Mouse (Mus musculus) hindbrain, embryonic 13.5 days (tissue): ENCODE data around the gene 1190007I07Rik. TPM values are rescaled to one million over a fixed set of nuclear protein-coding genes. Genes with fewer than 3 reads are reported as not detected.

Experiments used
- ATAC-seq: fragments of 200-750 bp; cut with Nextera tagmentation; 2 replicates; pipeline ENCODE4 v1.8.0; 2017; ENCODE audit warnings: moderate TSS enrichment; ENCODE audit not compliant: low FRiP score
- H3K27ac ChIP-seq: fragments of 300-500 bp; sonication (generic); 2 replicates; pipeline ENCODE4 v1.5.1; 2015; ENCODE audit warnings: inconsistent platforms, mild to moderate bottlenecking, moderate library complexity
- H3K27me3 ChIP-seq: fragments of 300-500 bp; sonication (generic); 2 replicates; pipeline ENCODE4 v1.6.1; 2015; ENCODE audit warnings: mild to moderate bottlenecking, inconsistent platforms
- H3K36me3 ChIP-seq: fragments of 300-500 bp; sonication (generic); 2 replicates; pipeline ENCODE4 v1.6.1; 2015; ENCODE audit warnings: mild to moderate bottlenecking, inconsistent platforms
- H3K4me1 ChIP-seq: fragments of 300-500 bp; sonication (generic); replicated peaks from 2 replicates; pipeline ENCODE4 v1.6.1; 2015; ENCODE audit warnings: inconsistent platforms
- H3K4me2 ChIP-seq: fragments of 300-500 bp; sonication (generic); 2 replicates; pipeline ENCODE4 v1.6.1; 2015; ENCODE audit warnings: inconsistent platforms, mild to moderate bottlenecking, moderate library complexity
- H3K4me3 ChIP-seq: fragments of 300-500 bp; sonication (generic); 2 replicates; pipeline ENCODE4 v1.5.1; 2015; ENCODE audit warnings: mild to moderate bottlenecking, inconsistent platforms
- H3K9ac ChIP-seq: fragments of 300-500 bp; sonication (generic); 2 replicates; pipeline ENCODE4 v1.6.1; 2015; ENCODE audit warnings: mild to moderate bottlenecking, inconsistent platforms
- H3K9me3 ChIP-seq: fragments of 300-500 bp; sonication (generic); 2 replicates; pipeline ENCODE4 v1.6.1; 2016; ENCODE audit warnings: inconsistent platforms
- WGBS: fragments of 180-500 bp; shearing (Covaris S2); methylation state at CpG from one replicate; pipeline ENCODE4 v1.1.7; 2015; 5-methylcytosine and 5-hydroxymethylcytosine counted together
- polyA plus RNA-seq: library from polyadenylated mRNA; unstranded; fragments of >200 nt; fragmentation: Nextera tagmentation; extraction: Ambion mirVana; gene quantifications from 2 replicates; pipeline ENCODE4 v1.2.1, GENCODE M21; 2015

The 1190007I07Rik gene
- polyA plus RNA-seq: 36.9 and 38.2 TPM in 2 replicates

DNA sequence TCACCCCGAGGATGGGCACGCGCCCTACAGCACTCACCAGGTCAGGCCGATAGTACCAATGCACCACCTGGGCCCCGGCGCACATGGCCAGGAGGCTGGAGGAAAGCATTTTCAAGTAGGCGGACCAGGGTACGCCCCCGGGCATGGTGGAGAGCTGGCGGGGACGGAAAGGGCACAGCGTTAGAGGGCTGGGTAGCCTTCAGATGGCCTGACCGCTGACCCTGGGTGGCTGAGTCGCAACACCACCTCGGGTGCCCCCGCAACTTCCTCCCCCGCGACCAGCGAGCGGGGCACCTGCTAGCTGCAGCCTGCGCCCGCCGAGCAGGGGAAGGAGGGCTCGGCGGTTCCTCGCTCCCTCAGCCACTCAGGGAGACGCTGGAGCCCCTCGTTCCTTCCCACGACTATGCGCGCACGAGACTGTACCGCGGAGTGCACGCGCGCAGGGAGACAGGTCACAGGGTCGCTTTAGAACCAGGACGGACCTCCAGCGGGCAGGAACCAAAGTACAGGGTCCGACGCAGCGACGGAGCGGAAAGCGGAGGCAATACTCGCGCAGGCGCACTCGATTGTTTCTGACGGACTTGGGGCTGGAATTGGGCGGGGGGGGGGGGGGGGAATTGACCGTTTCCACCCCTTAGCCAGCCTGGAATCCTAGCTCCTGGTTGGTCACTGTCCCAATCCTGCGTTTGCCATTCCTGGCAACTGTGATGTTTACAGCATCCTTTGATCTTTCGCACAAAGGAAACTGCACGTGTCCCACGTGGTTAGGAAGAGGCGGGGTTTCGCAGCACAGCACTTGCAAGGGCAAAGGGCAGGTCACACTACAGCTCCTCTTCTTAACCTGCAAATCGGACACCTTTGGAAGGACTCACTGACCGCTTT is at the start of gene 1190007I07Rik:
TSS of gene 1190007I07Rik (minus strand) at position 558 of the 882 bp plus-strand sequence.
- Histone ChIP-seq H3K9ac (peak within 1 kb of the TSS; percentile 92), H3K27ac (peak within 1 kb of the TSS; percentile 91), H3K9me3 (no peaks in the 10 kb centered on the region), H3K4me1 (peaks cover 12% of the 10 kb centered on the region), H3K27me3 (no peaks in the 10 kb centered on the region), H3K4me2 (peak within 1 kb of the TSS; percentile 68), H3K4me3 (peak within 1 kb of the TSS; percentile 70), H3K36me3 (peaks cover 7% of the 10 kb centered on the region; the same call in 1 of the 2 replicates)
- under 1% methylated on average over 54 of the region's 61 CpGs for WGBS
- peak; percentile 94 for ATAC-seq

DNA sequence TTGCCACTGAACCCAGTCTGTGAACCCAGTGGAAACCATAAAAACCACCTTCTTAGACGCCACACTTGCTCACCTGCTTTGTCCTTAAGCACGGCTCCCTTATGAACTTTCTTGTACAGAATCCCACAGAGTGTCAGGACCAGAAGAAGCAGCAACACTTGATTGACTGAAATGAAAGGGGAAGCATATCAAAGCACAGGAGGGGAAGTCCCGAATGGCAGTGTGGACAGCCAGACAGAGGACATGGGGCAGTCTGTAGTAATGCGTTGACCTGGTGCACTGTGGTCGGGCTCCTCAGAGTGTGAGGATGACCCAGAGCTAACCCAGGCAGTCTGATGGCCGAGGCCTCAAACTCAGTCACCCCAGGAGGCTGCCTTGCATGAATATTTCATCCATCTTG is 47.2 kb upstream of the 1190007I07Rik start:
- H3K4me2 ChIP-seq: no peak overlapping the region
- no peak overlapping the region for H3K27ac ChIP-seq
- no peaks in the 10 kb centered on the region for H3K9me3 ChIP-seq
- no peak overlapping the region for H3K4me3 ChIP-seq
- peaks cover 4% of the 10 kb centered on the region; the same call in 1 of the 2 replicates for H3K4me1 ChIP-seq
- no peaks in the 10 kb centered on the region for H3K36me3 ChIP-seq
- no peaks in the 10 kb centered on the region for H3K27me3 ChIP-seq
- ATAC-seq: no peak
- H3K9ac ChIP-seq: no peak overlapping the region
- 73% methylated on average over 6 of the region's 6 CpGs for WGBS

DNA sequence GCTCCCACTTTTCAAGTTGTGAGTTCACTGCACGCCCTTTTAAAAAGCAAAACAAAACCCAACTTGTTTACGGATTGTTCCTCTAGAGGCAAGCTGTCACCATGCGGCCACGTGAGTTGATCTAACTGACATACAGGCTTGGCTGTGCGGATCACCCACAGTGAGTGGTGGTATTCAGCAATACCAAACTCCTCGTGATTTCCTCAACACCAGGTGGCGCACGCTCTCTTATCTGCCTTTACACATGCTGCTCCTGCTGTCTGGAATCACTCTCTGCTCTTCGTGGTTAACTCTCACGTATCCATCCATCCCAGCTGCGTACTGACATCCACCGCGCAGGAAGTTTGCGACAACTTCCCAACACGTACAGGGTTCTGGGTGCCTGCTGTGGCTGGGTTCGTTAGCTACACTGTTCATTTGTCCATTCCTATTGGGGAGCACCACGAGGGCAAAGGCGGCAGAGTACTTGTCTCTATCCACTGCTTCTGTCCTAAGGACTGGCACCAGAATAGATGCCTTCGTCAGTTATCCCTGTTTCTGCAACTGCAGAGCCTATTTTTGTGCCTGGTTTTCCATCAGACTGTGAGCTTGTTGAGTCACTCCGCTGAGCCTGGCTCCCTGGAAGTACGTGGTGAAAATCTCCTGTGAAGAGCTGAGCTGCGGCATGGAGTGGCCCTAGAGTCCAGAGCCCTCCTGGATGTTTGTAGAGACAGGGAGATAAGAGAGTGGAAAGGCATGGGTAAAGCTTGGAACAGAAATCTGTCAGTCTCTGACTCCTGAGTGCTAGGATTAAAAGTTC is 43.6 kb upstream of the 1190007I07Rik start:
- Histone ChIP-seq H3K4me2 (peak overlapping the region; percentile 31; the same call in 1 of the 2 replicates), H3K9ac (no peak overlapping the region; the same call in 1 of the 2 replicates), H3K27ac (no peak overlapping the region), H3K27me3 (no peaks in the 10 kb centered on the region), H3K4me3 (no peak overlapping the region), H3K9me3 (no peaks in the 10 kb centered on the region), H3K36me3 (no peaks in the 10 kb centered on the region), H3K4me1 (peaks cover 4% of the 10 kb centered on the region; the same call in 1 of the 2 replicates)
- WGBS: 26% methylated on average over 22 of the region's 22 CpGs
- peak; percentile 85 for ATAC-seq

DNA sequence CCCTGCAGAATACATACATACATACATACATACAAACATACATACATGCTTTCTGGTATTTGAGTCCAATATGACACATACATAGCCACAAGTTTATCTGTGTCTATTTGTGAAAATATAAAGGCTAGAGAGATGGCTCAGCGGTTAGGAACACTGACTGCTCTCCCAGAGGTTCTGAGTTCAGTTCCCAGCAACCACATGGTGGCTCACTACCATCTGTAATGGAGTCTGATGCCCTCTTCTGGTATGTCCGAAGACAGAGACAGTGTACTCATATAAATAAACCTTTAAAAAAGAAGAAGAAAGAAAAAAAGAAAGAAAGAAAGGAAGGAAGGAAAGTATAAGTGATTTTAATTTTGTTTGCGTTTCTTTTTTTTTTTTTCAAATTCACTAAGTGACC is 42.9 kb upstream of the 1190007I07Rik start:
- no peaks in the 10 kb centered on the region for H3K36me3 ChIP-seq
- 58% methylated on average over 3 of the region's 3 CpGs for WGBS

DNA sequence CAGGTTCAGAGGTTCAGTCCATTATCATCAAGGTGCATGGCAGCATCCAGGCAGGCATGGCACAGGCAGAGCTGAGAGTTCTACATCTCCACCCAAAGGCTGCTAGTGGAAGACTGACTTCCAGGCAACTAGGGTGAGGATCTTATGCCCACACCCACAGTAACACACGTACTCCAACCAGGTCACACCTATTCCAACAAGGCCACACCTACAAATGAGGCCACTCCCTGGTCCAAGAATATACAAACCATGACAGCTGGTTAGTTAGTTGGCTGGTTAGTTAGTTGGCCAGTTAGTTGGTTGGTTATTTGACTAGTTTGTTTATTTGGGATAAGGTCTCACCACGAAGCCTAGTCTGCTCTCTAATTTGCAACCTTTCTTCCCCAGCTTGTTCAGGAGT is 40.3 kb upstream of the 1190007I07Rik start:
- Histone ChIP-seq H3K4me2 (no peak overlapping the region), H3K4me1 (peaks cover 4% of the 10 kb centered on the region; the same call in 1 of the 2 replicates), H3K9ac (no peak overlapping the region), H3K36me3 (no peaks in the 10 kb centered on the region), H3K9me3 (no peaks in the 10 kb centered on the region), H3K27ac (no peak overlapping the region), H3K27me3 (no peaks in the 10 kb centered on the region), H3K4me3 (no peak overlapping the region)
- WGBS: 87% methylated on average over 2 of the region's 2 CpGs
- ATAC-seq: no peak

More for the DNA sequence above, 42.9 kb upstream of the 1190007I07Rik start:
- no peaks in the 10 kb centered on the region for H3K27me3 ChIP-seq
- H3K9ac ChIP-seq: no peak overlapping the region
- H3K4me1 ChIP-seq: peaks cover 4% of the 10 kb centered on the region; the same call in 1 of the 2 replicates
- no peak overlapping the region for H3K4me3 ChIP-seq
- no peak overlapping the region for H3K4me2 ChIP-seq
- ATAC-seq: no peak
- H3K9me3 ChIP-seq: no peaks in the 10 kb centered on the region
- no peak overlapping the region for H3K27ac ChIP-seq

DNA sequence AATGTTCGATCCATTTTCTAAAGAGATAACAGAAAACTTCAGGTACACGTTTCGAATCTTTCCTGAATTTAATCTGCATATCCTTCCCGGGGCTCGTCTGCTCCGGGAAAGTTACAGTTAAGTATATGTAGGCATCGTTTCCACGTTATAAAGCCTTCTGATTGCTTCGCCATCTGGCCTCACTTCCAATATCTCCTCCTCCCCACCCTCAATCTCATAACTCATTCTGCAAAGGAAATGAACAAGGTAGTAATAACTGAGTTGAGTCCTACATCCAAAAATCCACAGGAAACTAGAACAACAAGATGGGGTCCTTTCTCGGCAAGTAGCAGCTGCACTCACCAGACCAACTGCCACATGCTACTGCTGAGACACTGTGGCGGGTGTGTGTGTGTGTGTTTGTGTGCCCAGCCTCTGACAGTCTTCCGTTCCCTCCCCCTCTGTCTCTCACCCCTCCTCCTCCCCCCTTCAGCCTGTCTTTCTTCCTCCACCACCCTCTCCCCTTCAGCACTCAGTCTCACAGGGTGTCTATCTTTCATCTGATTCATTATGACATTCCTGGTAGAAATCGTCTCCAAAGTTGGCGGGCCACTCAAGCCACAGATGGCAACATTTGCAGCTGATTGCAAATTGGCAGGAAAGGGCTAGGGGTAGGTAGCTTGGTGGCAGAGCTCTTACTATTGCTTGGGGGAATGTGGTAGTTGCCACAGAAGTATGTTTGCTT is 39.4 kb upstream of the 1190007I07Rik start:
- no peak overlapping the region for H3K4me2 ChIP-seq
- no peaks in the 10 kb centered on the region for H3K9me3 ChIP-seq
- 83% methylated on average over 14 of the region's 14 CpGs for WGBS
- H3K27me3 ChIP-seq: no peaks in the 10 kb centered on the region
- no peaks in the 10 kb centered on the region for H3K36me3 ChIP-seq
- no peak for ATAC-seq
- peaks cover 4% of the 10 kb centered on the region; the same call in 1 of the 2 replicates for H3K4me1 ChIP-seq
- H3K9ac ChIP-seq: no peak overlapping the region
- no peak overlapping the region for H3K4me3 ChIP-seq
- H3K27ac ChIP-seq: no peak overlapping the region

DNA sequence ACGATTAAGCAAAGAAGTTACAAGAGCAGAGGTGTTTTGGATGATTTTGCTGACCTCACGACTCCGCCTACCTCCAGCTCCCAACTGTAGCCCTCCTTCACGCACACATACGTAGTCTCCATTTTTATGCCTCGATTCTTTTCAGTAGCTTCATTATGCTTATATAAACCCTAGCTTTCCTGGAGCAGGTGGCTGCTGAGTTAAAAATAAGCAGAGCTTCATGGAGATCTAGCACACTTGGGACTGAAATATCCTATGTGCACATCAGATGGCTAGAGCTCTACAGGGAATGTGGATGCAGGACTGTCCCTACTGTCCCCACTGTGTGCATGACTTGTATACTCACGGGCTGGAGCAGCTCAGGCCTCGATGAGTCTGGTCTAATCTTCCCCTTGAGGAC is 38.8 kb upstream of the 1190007I07Rik start:
- no peak for ATAC-seq
- peaks cover 3% of the 10 kb centered on the region; the same call in 1 of the 2 replicates for H3K4me1 ChIP-seq
- H3K9me3 ChIP-seq: no peaks in the 10 kb centered on the region
- 85% methylated on average over 8 of the region's 8 CpGs for WGBS
- H3K27ac ChIP-seq: no peak overlapping the region
- no peaks in the 10 kb centered on the region for H3K36me3 ChIP-seq
- H3K9ac ChIP-seq: no peak overlapping the region
- no peak overlapping the region for H3K4me3 ChIP-seq
- no peak overlapping the region for H3K4me2 ChIP-seq
- H3K27me3 ChIP-seq: no peaks in the 10 kb centered on the region

DNA sequence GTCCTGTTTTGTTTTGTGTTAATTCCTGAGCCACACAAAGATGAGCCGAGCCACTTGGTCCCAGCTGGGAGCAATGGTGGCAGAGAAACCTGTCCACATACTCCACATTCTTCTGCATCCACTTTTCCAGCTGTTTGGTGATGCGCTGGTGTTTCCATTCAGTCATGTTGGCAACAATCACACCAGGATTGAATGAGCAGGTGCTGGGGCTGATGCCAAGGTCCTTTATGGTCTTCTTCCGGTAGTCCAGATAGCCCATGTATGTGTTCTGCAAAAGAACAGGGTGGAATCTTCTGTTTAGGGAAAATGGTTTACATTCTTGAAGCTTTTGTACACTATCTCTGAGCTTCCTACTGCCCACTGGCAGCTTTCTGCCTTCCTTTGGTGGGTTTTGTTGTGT is 31.6 kb upstream of the 1190007I07Rik start:
- H3K27me3 ChIP-seq: no peaks in the 10 kb centered on the region
- H3K4me2 ChIP-seq: no peak overlapping the region
- H3K4me3 ChIP-seq: no peak overlapping the region
- peaks cover 22% of the 10 kb centered on the region for H3K36me3 ChIP-seq
- ATAC-seq: no peak
- no peaks in the 10 kb centered on the region for H3K4me1 ChIP-seq
- no peaks in the 10 kb centered on the region for H3K9me3 ChIP-seq
- 90% methylated on average over 3 of the region's 3 CpGs for WGBS
- no peak overlapping the region for H3K9ac ChIP-seq
- no peak overlapping the region for H3K27ac ChIP-seq

DNA sequence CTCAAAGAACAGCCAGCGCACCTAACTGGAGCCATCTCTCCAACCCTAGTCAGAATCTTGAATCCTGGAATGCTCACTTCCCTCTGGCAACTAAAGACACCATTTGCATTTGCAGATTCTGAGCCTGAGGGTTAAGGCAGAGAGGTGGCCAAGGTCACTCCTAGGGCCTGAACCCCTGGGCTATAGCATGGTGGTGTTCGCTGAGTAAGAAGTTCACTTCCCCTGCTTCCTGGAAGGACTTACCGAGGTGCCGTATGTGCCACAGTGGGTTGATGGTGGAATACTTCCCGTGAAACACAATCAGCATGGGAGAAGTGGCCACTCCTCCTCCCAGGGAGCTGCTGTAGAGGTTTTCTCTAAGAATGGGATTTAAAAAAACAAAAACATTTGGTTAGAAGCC is 29.6 kb upstream of the 1190007I07Rik start:
- 78% methylated on average over 5 of the region's 5 CpGs for WGBS
- ATAC-seq: no peak
- H3K36me3 ChIP-seq: peaks cover 28% of the 10 kb centered on the region
- no peak overlapping the region for H3K4me2 ChIP-seq
- no peaks in the 10 kb centered on the region for H3K9me3 ChIP-seq
- no peaks in the 10 kb centered on the region for H3K4me1 ChIP-seq
- no peaks in the 10 kb centered on the region for H3K27me3 ChIP-seq
- no peak overlapping the region for H3K9ac ChIP-seq
- no peak overlapping the region for H3K4me3 ChIP-seq
- no peak overlapping the region for H3K27ac ChIP-seq

DNA sequence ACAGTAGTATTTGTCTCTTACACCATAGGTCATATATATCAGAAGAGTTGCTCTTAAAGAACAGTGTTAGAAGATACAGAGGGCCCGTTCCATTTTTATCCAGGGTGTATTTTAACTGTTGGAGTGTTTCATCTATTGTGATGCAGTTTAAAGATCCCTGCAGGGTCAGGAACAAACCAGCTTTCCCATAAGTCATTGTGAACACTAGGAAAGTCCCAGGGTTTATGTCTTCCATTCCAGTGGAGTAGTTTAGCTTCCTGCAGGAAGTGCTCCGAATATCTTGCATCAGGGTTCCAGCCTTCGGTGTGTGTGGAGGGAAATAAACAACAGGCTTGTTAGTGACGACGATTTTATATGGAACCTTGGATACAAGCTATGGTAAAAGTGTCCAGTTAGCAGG is 28.2 kb upstream of the 1190007I07Rik start:
- Histone ChIP-seq H3K36me3 (peaks cover 41% of the 10 kb centered on the region), H3K9me3 (no peaks in the 10 kb centered on the region), H3K27me3 (no peaks in the 10 kb centered on the region), H3K9ac (no peak overlapping the region), H3K4me3 (no peak overlapping the region), H3K4me2 (no peak overlapping the region), H3K27ac (no peak overlapping the region), H3K4me1 (no peaks in the 10 kb centered on the region)
- 95% methylated on average over 5 of the region's 5 CpGs for WGBS
- no peak for ATAC-seq

DNA sequence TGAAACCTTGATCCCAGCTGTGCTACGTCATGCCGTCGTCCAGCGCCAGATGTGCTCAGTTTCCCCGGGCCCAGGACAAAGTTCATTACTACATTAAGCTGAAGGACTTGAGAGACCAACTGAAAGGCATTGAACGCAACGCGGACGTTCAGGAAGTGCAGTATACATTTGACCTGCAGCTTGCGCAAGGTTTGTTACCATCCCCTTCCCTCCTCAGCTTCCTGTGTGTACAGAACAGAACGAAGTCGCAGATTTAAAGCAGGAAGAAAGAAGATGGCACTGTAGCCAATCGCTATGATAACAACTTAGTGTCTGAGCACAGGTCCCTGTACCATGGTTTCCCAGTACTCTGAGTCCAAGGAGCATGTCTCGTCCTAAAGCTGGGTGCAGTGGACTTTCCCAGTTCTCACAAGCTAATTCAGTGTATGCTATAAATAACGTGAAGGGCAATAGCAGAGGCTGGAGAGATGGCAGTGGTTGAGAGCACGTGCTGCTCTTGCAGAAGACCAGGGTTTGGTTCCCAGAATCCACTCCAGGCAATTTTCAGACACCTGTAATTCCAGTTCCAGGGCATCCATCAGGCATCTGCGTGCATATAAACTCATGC is 24.3 kb upstream of the 1190007I07Rik start:
- H3K4me2 ChIP-seq: no peak overlapping the region
- WGBS: 97% methylated on average over 17 of the region's 17 CpGs
- H3K9ac ChIP-seq: no peak overlapping the region
- no peaks in the 10 kb centered on the region for H3K4me1 ChIP-seq
- H3K27me3 ChIP-seq: no peaks in the 10 kb centered on the region
- no peak for ATAC-seq
- H3K9me3 ChIP-seq: no peaks in the 10 kb centered on the region
- peaks cover 75% of the 10 kb centered on the region for H3K36me3 ChIP-seq
- H3K27ac ChIP-seq: no peak overlapping the region
- no peak overlapping the region for H3K4me3 ChIP-seq
